Mouse (Mus musculus) liver, embryonic 12.5 days (tissue): Measurements from ENCODE around the gene Echs1. TPM values are rescaled to one million over a fixed set of nuclear protein-coding genes. Genes with fewer than 3 reads are reported as not detected.

Source experiments
- ATAC-seq: fragments of 200-750 bp; cut with Nextera tagmentation; 2 replicates; pipeline ENCODE4 v1.8.0; 2017; ENCODE audit warnings: moderate number of reproducible peaks, mild to moderate bottlenecking, moderate library complexity
- H3K27ac ChIP-seq: fragments of 300-500 bp; sonication (generic); 2 replicates; pipeline ENCODE4 v1.5.1; 2016; ENCODE audit warnings: mild to moderate bottlenecking
- H3K27me3 ChIP-seq: fragments of 300-500 bp; sonication (generic); replicated peaks from 2 replicates; pipeline ENCODE4 v1.6.1; 2016; ENCODE audit warnings: mild to moderate bottlenecking, moderate library complexity
- H3K36me3 ChIP-seq: fragments of 300-500 bp; sonication (generic); 2 replicates; pipeline ENCODE4 v1.6.1; 2016; ENCODE audit warnings: mild to moderate bottlenecking, moderate library complexity
- H3K4me1 ChIP-seq: fragments of 300-500 bp; sonication (generic); 2 replicates; pipeline ENCODE4 v1.6.1; 2016
- H3K4me2 ChIP-seq: fragments of 300-500 bp; sonication (generic); 2 replicates; pipeline ENCODE4 v1.6.1; 2016; ENCODE audit warnings: mild to moderate bottlenecking, moderate library complexity
- H3K4me3 ChIP-seq: fragments of 300-500 bp; sonication (generic); 2 replicates; pipeline ENCODE4 v1.5.1; 2016; ENCODE audit warnings: mild to moderate bottlenecking, moderate library complexity
- H3K9ac ChIP-seq: fragments of 300-500 bp; sonication (generic); 2 replicates; pipeline ENCODE4 v1.6.1; 2016; ENCODE audit warnings: mild to moderate bottlenecking, moderate library complexity
- H3K9me3 ChIP-seq: fragments of 300-500 bp; sonication (generic); replicated peaks from 2 replicates; pipeline ENCODE4 v1.6.1; 2016; ENCODE audit warnings: mild to moderate bottlenecking, moderate library complexity
- WGBS: fragments of 180-500 bp; shearing (Covaris S2); methylation state at CpG from one replicate; pipeline ENCODE4 v1.1.7; 2016; ENCODE audit not compliant: insufficient replicate concordance; 5-methylcytosine and 5-hydroxymethylcytosine counted together
- polyA plus RNA-seq: library from polyadenylated mRNA; unstranded; fragments of >200 nt; fragmentation: Nextera tagmentation; extraction: Ambion mirVana; gene quantifications from 2 replicates; pipeline ENCODE4 v1.2.1, GENCODE M21; 2016

The Echs1 gene
- polyA plus RNA-seq = 78.4 and 78.7 TPM in 2 replicates

DNA sequence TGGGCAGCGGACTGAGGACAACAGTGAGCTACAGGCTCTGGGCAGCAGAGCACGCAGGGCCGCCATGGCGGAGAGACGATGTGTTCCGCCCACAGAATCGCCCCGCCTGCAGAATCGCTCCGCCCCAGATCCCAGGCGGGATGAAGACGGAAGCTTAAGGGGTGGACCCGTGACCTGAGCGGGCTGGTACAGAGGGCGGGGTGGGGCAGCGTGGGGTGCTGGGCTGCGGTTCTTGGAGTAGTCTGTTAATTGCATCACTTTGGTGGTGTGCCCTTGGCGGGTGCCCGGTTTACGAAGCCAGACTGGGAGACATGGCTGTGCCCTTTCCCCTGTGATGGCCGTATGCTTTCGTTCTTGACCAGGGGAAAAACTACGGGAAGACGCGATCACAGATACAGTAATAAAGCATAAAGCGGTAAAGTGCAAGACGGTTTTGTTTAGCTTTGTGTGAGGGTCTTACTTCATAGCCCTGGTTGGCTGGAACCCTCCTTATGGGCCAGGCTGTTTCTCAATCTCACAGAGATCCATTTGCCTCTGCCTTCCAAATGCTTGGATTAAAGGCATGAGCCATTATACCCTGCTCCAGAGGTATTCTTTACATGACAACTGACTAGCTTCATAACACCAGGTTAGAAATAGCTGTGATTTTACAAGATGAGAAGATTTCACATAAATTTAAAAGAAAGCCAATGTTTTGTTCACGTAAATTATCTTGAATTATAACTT, at the start of gene Echs1:
Echs1 (minus strand) TSS at position 148 of the 726 bp plus-strand sequence.
- no peaks in the 10 kb centered on the region for H3K27me3 ChIP-seq
- peak within 1 kb of the TSS; percentile 72 for H3K27ac ChIP-seq
- peak within 1 kb of the TSS; percentile 75 for H3K9ac ChIP-seq
- WGBS = 4% methylated on average over 28 of the region's 28 CpGs
- peaks cover 23% of the 10 kb centered on the region for H3K4me1 ChIP-seq
- no peaks in the 10 kb centered on the region for H3K9me3 ChIP-seq
- H3K4me2 ChIP-seq = peak within 1 kb of the TSS; percentile 98
- peak within 1 kb of the TSS; percentile 70 for H3K4me3 ChIP-seq
- H3K36me3 ChIP-seq = peaks cover 15% of the 10 kb centered on the region
- peak; percentile 99 for ATAC-seq

DNA sequence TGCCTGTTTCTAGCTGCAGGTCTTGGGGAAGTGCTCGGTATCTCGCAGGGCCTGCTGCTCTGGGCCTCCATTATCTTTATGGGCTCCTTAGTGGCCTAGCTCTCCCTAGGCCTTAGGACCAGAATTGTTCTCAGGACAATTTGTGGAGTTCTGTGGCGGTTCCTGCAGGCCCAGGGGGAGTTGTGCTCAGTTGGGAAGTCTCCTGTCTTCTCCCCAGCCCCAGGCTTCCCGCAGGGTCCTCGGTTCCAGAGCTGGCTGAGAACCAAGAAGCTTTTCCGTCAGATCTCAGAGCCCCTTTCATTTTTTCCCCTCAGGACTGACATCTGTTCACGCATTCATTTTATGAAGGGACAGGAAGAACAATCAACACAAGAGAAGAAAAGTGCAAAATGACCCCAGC, 48.4 kb upstream of the Echs1 start, which contains the start of gene Olfr522:
Olfr522 (minus strand) TSS at position 101 of the 400 bp plus-strand sequence.
- H3K27ac ChIP-seq = no peak within 1 kb of the TSS
- no peaks in the 10 kb centered on the region for H3K4me1 ChIP-seq
- no peaks in the 10 kb centered on the region for H3K9me3 ChIP-seq
- no peak for ATAC-seq
- H3K4me3 ChIP-seq = no peak within 1 kb of the TSS
- no peaks in the 10 kb centered on the region for H3K27me3 ChIP-seq
- no peaks in the 10 kb centered on the region for H3K36me3 ChIP-seq
- H3K4me2 ChIP-seq = no peak within 1 kb of the TSS
- no peak within 1 kb of the TSS for H3K9ac ChIP-seq
- WGBS = 54% methylated on average over 7 of the region's 7 CpGs

GRCm38 (mm10) chr7:140160363-140160762, 44.1 kb upstream of the Echs1 start:
- no peaks in the 10 kb centered on the region for H3K9me3 ChIP-seq

DNA sequence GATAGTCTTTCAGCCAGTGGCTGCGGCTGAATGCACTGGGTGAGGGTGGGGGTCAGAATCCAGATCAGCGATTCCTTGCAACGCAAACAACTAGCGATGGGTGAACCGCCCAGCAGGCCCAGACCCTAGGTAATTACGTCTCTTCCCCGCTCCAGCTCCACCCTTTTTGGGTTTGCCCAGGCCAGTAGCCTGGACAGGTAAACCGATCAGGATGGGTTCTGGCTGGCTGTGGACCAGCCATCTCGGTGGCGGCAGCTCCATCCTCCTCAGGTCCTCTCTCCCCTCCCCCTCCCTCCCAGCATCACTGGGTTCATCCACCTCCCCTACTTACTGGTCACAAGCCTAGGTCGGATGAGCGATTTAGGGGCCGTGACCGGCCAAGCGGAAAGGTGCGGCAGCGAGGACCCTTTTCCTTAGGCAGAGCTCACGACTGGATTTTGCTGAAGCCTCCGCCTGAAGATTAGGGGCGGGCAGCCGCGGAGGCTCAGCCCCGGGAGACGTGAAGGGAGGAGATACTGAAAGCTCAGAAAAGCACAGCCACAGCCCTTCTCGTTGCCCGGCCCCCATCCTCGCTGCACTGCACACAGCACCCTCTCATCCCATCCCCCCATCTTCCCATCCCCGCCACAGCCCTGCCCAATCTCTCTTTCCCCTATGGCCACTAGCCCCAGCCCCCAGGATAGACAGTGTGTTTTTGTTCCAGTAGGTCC, 38.1 kb upstream of the Echs1 start, which contains the start of gene Sprn:
Sprn (minus strand) TSS at position 660 of the 710 bp plus-strand sequence.
- H3K4me1 ChIP-seq = no peaks in the 10 kb centered on the region
- no peak within 1 kb of the TSS for H3K27ac ChIP-seq
- 9% methylated on average over 27 of the region's 28 CpGs for WGBS
- H3K9me3 ChIP-seq = no peaks in the 10 kb centered on the region
- no peaks in the 10 kb centered on the region; the same call in none of the 2 replicates for H3K36me3 ChIP-seq
- peak within 1 kb of the TSS; percentile 10 for H3K4me2 ChIP-seq
- H3K27me3 ChIP-seq = peaks cover 62% of the 10 kb centered on the region
- no peak for ATAC-seq
- no peak within 1 kb of the TSS for H3K9ac ChIP-seq
- H3K4me3 ChIP-seq = no peak within 1 kb of the TSS

More at GRCm38 (mm10) chr7:140160363-140160762, 44.1 kb upstream of the Echs1 start:
- Histone ChIP-seq H3K4me3 (no peak overlapping the region), H3K27ac (no peak overlapping the region), H3K9ac (no peak overlapping the region), H3K36me3 (no peaks in the 10 kb centered on the region), H3K4me1 (no peaks in the 10 kb centered on the region), H3K27me3 (peaks cover 22% of the 10 kb centered on the region), H3K4me2 (no peak overlapping the region)
- no peak for ATAC-seq
- 58% methylated on average over 3 of the region's 3 CpGs for WGBS

- Histone ChIP-seq H3K4me1 (no peaks in the 10 kb centered on the region), H3K9ac (no peak overlapping the region), H3K4me2 (peak overlapping the region; percentile 10; the same call in 1 of the 2 replicates), H3K4me3 (no peak overlapping the region), H3K9me3 (no peaks in the 10 kb centered on the region), H3K36me3 (no peaks in the 10 kb centered on the region; the same call in none of the 2 replicates), H3K27me3 (peaks cover 62% of the 10 kb centered on the region), H3K27ac (no peak overlapping the region)
- no peak for ATAC-seq
- WGBS = 18% methylated on average over 4 of the region's 4 CpGs
These were observed 37.5 kb upstream of the Echs1 start for GRCm38 (mm10) chr7:140153829-140154217.

DNA sequence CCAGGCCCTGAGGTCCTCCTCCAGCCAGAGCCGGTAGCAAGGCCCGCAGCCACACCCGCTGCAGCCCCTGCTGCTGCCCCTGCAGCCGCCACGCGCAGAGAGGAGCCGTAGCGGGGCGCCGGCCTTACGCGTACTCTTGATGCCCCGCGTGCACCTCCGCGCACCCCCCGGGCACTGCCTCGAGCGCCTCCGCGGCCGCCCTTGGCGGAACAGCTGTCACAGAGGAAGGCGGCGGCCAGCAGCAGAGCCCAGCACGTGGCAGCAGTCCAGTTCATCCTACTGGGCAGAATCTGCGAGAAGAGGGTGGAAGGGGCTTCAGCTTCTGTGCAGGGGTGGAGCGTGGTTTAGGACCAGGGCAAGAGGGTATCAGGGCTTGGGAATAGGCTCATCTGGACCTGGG, 37.1 kb upstream of the Echs1 start:
- Histone ChIP-seq H3K9me3 (no peaks in the 10 kb centered on the region), H3K27ac (no peak overlapping the region), H3K36me3 (no peaks in the 10 kb centered on the region; the same call in none of the 2 replicates), H3K4me1 (no peaks in the 10 kb centered on the region), H3K27me3 (peaks cover 58% of the 10 kb centered on the region), H3K9ac (no peak overlapping the region), H3K4me2 (0 out of 2 replicates have a peak overlapping the region, but pooled peaks have one; percentile 19), H3K4me3 (no peak overlapping the region)
- 15% methylated on average over 28 of the region's 28 CpGs for WGBS
- ATAC-seq = no peak

GRCm38 (mm10) chr7:140144550-140144949, 28.3 kb upstream of the Echs1 start:
- no peak overlapping the region for H3K9ac ChIP-seq
- no peak for ATAC-seq
- no peak overlapping the region for H3K4me2 ChIP-seq
- H3K9me3 ChIP-seq = no peaks in the 10 kb centered on the region
- H3K27me3 ChIP-seq = no peaks in the 10 kb centered on the region
- WGBS = 74% methylated on average over 4 of the region's 4 CpGs
- 0 out of 2 replicates have a peak, but pooled peaks cover 4% of the 10 kb centered on the region for H3K4me1 ChIP-seq
- no peak overlapping the region for H3K4me3 ChIP-seq
- peaks cover 22% of the 10 kb centered on the region for H3K36me3 ChIP-seq
- H3K27ac ChIP-seq = no peak overlapping the region

DNA sequence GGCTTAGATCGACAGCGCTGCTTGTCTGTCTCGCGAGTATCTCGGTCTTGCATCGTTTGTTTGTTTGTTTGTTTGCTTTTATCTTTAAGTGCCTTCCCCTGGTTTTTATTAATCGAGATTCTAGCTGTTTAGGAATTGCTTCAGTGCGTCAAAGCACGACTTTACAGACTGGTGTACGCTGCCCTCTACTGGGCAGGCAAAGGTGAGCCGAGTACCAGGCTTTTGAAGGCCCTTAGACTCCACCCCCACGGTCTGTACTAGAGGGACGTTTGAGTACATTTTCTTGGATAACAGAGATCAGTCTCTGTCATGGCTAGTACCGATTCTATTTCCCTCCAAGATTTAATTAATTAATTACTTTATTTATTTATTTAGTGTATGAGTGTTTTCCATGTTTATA, 25.1 kb upstream of the Echs1 start:
- H3K9ac ChIP-seq = no peak overlapping the region
- no peak overlapping the region for H3K4me3 ChIP-seq
- WGBS = 5% methylated on average over 14 of the region's 14 CpGs
- H3K4me1 ChIP-seq = peaks cover 14% of the 10 kb centered on the region
- no peaks in the 10 kb centered on the region for H3K9me3 ChIP-seq
- no peak overlapping the region for H3K27ac ChIP-seq
- 0 out of 2 replicates have a peak overlapping the region, but pooled peaks have one; percentile 10 for H3K4me2 ChIP-seq
- H3K27me3 ChIP-seq = no peaks in the 10 kb centered on the region
- peaks cover 11% of the 10 kb centered on the region for H3K36me3 ChIP-seq
- no peak for ATAC-seq

DNA sequence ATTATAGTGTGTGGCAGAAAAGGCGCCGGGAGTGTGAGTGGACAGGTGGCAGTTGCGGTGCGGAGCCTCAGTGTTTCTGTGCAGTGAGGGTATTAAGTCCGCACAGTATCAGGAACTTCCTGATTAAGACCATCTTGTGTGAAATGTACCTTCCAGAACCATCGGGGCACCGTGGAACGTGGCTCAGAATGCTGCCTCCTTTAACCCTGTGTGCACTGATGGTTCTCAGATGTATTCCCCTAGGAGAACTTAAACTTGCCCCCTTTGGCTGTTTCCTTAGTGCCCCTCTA, 21.7 kb upstream of the Echs1 start:
- Histone ChIP-seq H3K27me3 (no peaks in the 10 kb centered on the region), H3K4me2 (peak overlapping the region; percentile 90), H3K27ac (peak overlapping the region; percentile 80), H3K9me3 (no peaks in the 10 kb centered on the region), H3K9ac (peak overlapping the region; percentile 83), H3K36me3 (no peaks in the 10 kb centered on the region), H3K4me1 (peaks cover 14% of the 10 kb centered on the region), H3K4me3 (peak overlapping the region; percentile 85)
- 0% methylated on average over 8 of the region's 8 CpGs for WGBS
- no peak for ATAC-seq

DNA sequence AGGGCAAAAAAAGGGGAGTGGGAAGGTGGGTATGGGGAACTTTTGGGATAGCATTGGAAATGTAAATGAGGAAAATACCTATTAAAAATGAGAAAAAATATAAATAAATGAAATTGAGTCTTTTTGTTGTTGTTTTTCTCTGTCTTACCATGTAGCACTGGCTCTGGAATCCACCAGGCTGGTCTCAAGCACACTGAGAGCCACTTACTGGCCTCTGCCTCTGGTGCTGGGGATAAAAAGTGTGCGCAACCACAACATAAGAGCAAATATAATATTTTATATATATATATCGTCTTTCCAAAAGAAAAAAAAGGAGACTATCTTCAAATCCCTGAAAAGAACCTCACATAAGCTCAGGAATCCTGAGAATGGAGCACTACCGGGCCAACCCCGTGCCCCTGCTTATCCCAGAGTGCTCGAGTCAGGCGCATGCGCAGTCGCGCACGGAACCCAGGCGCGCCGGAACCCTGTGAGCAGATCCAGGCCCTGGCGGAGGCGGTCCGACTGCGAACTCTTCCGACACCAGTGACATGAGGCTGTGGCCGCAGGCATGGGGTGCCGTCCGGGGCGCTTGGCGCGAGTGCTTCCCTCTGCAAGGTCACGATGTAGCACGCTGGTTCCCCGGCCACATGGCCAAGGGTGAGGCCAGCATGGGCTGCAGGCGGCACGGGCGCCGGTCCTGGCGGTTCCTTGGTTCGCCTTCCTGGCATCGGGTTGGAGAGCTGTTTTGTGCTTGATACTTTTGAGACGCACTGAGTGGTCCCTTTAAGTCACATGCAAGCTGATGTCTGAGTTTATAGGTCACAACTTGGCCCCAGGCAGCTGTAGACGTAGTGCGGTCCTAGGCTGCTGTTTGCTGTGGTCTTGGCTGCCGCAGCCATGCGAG, 21.1 kb upstream of the Echs1 start, which contains the start of gene Mtg1:
Mtg1 (plus strand) TSS at position 430 of the 886 bp plus-strand sequence.
- no peaks in the 10 kb centered on the region for H3K36me3 ChIP-seq
- peak within 1 kb of the TSS; percentile 90 for H3K4me2 ChIP-seq
- WGBS = 2% methylated on average over 39 of the region's 39 CpGs
- H3K4me1 ChIP-seq = peaks cover 14% of the 10 kb centered on the region
- peak within 1 kb of the TSS; percentile 85 for H3K4me3 ChIP-seq
- peak within 1 kb of the TSS; percentile 83 for H3K9ac ChIP-seq
- H3K9me3 ChIP-seq = no peaks in the 10 kb centered on the region
- ATAC-seq = peak; percentile 98
- no peaks in the 10 kb centered on the region for H3K27me3 ChIP-seq
- H3K27ac ChIP-seq = peak within 1 kb of the TSS; percentile 80

DNA sequence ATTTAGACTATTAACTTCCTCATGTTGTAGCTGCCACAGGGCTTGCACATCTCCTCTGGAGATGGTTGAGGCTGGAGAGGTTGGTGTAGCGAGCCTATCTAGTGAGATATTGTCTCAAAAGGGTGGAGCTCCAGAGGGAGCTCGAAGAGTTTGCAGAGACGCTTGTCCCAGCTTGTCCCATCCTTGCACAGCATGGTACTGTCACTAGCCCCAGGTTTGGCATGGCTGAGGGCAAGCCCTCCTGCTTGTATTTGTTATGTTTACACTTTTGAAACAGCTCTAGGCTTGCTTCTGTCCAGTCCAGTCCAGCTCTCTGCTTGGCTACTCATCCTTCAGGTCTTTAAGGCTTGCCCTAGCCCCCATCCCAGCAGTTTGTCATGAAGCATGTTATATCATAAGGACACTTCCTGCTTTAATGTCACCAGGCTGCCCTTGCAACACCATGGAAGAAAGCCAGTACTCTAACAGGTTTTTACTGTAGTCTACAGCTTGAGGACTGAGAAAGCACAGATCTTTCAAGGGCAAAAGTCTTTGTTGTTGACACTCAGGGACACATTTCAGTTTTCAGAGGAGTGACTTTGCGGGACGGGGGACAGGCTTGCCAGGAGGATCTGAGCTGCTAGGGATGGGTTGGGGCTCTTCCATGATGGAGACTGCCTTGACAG, 19.0 kb upstream of the Echs1 start:
- no peak for ATAC-seq
- 65% methylated on average over 5 of the region's 5 CpGs for WGBS
- no peaks in the 10 kb centered on the region for H3K27me3 ChIP-seq

More for the DNA sequence above, 19.0 kb upstream of the Echs1 start:
- no peak overlapping the region for H3K4me3 ChIP-seq
- peaks cover 9% of the 10 kb centered on the region for H3K36me3 ChIP-seq
- peaks cover 10% of the 10 kb centered on the region for H3K4me1 ChIP-seq
- no peak overlapping the region for H3K27ac ChIP-seq
- H3K9me3 ChIP-seq = no peaks in the 10 kb centered on the region
- H3K4me2 ChIP-seq = no peak overlapping the region
- H3K9ac ChIP-seq = no peak overlapping the region
